Mouse (Mus musculus) left cerebral cortex, postnatal 4 days (tissue): ENCODE results near the gene Cryab. TPM values are rescaled to one million over a fixed set of nuclear protein-coding genes. Genes with fewer than 3 reads are reported as not detected.
A peak's percentile ranks its signal among the peaks of the same experiment; 100 is the strongest.

Experiments
- DNase-seq: peaks from one replicate; pipeline ENCODE4 v3.0.0-alpha.2; 2022
- intact Hi-C: fragments of 180-260 bp; cut with DNase I; formaldehyde crosslinking; loops from one replicate; pipeline ENCODE4 v1.15.1; 2025
- total RNA-seq, 2 experiments: library from RNA; stranded (reverse); gene quantifications; 2 replicates each; pipeline ENCODE4 v1.2.3; 2021

Cryab gene
- total RNA-seq, 2 experiments from 2014 or later = 39.1 to 40.9 TPM

DNA sequence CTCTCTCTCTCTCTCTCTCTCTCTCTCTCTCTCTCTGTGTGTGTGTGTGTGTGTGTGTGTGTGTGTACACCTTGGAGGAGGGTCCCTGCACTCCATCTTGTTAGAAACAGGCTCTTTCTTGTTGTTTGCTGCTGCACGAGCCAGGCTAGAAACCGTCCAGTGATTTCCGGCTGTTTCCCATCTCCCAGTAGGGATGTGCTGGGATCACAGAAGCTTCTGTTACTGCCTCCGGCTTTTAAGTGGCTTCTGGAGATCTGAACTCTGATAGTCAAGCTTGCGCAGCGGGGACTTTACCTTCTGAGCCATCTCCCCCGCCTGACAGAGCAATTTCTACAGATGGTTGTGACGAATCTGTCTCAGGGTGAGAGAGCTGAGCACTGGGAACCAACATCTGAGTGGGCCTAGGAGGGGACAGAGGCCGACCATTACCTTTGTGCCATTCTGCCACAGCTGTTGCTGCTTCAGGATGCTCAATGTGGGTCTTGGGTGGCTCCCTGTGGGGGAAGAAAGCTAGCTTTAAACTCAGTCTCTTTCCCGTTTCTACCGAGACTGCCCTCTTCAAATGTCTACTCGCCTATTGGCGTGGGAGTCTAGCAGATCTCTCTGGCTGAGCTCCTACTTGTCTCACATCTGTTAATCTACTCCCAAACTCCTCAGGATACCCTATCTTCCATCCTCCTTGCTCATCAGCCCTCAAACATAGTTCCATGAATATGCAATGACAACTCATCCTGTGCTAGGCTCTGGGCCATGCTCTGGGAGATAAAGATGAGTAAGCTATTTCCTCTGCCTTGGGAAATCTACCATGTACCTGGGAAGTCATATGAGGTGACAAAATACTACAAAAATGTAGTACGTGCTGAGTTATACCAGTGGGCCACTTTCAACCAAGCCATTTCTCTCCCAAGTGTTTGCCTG is 10.0 kb upstream of the Cryab start:
- intact Hi-C loops = no loop called here
- DNase-seq = no peak

DNA sequence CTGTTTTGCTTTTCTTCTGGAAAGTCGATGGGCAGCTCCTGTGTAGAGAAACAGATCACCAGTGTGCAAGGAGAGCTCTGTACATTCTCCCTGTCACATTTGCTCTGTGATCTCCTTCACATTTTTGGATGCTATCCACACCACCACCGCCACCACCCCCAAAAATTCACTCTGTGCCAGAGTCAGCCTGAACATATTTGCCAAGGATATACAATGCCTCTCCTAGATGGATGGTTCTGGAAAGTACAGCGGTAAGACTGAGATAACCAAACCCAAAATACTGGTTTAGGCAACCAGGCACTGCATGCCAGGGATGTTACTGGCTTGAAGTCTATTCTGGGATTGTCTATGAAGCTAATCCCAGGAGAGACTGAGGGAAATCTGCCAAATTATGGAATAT is 8.9 kb upstream of the Cryab start:
- DNase-seq = no peak
- intact Hi-C loops = no loop called here

DNA sequence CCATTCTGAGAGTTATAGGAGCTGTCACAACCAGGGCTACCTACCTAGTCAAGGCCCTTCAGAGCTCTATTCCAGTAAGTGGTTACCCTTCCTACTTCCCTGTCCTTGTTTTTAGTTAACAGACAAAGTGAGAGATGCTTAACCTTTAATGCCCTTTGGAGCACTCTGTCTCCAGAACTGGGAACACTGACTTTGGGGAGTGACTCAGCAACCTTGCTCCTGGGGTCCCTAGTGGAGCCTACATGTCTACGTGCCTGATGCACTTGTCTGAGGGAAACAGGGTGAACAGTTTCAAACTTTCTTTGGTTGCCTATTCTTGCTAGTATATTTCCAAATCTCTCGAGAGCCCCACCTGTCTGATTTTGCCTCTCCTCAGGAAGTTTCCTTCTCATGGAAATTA is 8.4 kb upstream of the Cryab start:
- no peak for DNase-seq
- intact Hi-C loops = no loop called here

- DNase-seq = no peak
- intact Hi-C loops = no loop called here
Measured at GRCm38 (mm10) chr9:50745806-50746205, 5.3 kb upstream of the Cryab start.

DNA sequence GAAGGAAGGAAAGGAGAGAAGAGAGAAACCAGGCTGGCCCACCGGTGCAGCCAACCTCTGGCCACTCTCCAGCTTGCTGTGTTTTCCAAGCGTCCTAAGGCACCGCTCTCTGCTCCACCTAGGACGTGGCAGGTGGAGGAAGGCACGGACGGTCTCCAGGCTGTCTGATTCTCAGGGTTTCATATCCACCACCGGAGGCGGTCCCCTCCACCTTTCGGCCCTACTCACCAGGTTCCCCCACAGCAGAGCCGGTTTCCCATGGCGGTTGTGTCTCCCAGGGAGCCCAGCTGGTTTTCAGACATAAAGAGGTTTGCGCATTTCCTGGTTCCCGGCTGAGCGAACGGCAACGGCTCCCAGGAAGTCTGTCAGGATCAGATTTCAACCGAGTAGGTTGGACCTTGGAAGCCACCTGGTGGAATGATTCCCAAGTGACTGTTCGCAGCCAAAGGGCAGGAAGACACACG is 4.9 kb upstream of the Cryab start, which contains the start of gene 2310030G06Rik:
TSS of gene 2310030G06Rik (minus strand) at position 323 of the 464 bp plus-strand sequence.
- intact Hi-C loops = no loop called here

DNA sequence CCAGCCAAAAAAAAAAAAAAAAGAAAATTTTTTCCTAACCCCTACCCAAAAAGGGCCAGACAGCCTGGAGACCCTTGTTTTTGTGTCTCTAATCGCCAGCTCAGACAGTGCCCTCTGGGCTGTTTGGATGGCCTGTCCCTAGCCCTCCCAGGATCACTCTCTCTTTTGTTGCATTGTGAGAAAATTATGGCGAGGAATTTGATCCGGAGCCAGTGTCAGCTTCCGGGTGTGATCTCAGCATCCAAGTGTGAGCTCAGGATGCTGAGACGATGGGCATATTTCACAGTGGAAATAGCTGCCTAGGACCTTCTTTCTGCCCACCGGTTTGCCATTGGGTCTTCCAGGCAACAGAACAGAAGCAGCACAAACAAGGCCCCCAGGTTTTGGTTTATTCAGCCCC is 419 bp upstream of the Cryab start:
- intact Hi-C loops = no loop called here

More for the DNA sequence above, 4.9 kb upstream of the Cryab start, which contains the start of gene 2310030G06Rik:
- no peak for DNase-seq

GRCm38 (mm10) chr9:50752054-50752602 is 1.0 kb downstream of the Cryab start, which contains the start of gene Hspb2:
Hspb2 (minus strand) TSS chr9:50752354.
- intact Hi-C loops = no loop called here

More for the DNA sequence above, 419 bp upstream of the Cryab start:
- DNase-seq = no peak

GRCm38 (mm10) chr9:50752784-50753615 is 1.9 kb downstream of the Cryab start:
- intact Hi-C loops = no loop called here

More at GRCm38 (mm10) chr9:50752054-50752602, 1.0 kb downstream of the Cryab start, which contains the start of gene Hspb2:
- DNase-seq = no peak

DNA sequence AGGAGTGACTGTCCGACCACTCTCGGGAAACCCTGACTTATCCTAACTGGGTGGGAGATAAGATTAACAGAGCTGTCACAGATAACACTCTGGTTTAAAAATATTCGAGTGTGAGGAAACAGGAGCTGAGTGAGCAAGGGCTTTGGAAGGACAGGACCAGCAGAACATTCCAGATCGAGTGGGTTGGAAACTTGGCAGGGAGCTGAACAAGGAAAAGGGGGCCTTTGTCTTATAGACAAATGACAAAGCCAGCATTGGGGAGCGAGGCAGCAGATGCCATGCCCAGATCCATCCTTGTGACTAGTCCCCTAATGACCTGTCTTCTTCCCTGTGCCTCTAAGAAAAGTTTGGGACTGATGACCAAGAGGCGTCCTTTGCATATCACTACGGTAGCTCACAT is 2.8 kb downstream of the Cryab start:
- intact Hi-C loops = no loop called here
- DNase-seq = no peak

More at GRCm38 (mm10) chr9:50752784-50753615, 1.9 kb downstream of the Cryab start:
- DNase-seq = peak; percentile 71

GRCm38 (mm10) chr9:50756711-50757110 is 5.6 kb downstream of the Cryab start:
- intact Hi-C loops = no loop called here
- no peak for DNase-seq

- intact Hi-C loops = loop anchor here (10.0 kb wide), 1 partner anchor 57 kb away; no protein-coding TSS in a partner anchor
- DNase-seq = no peak
Measured at GRCm38 (mm10) chr9:50761520-50762243, 10.6 kb downstream of the Cryab start.

DNA sequence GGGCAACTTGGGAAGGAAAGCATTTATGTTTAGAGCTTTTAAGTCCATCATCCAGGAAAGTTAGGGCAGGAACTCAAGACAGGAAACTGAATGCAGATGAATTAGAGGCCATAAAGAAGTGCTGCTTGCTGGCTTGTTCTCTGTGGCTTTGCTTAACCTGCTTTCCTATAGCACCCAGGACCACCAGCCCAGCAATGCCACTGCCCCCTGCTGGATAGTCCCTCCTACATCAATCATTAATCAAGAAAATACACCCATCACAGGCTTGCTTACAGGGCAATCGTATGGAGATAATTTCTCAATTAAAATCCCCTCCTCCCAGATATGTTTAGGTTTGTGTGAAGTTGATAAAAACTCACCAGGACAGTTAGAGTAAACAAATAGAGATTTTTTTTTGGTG is 12.2 kb downstream of the Cryab start:
- intact Hi-C loops = loop anchor here (10.0 kb wide), 1 partner anchor 59 kb away; no protein-coding TSS in a partner anchor
- peak; percentile 31 for DNase-seq

GRCm38 (mm10) chr9:50767531-50768106 is 16.5 kb downstream of the Cryab start:
- DNase-seq = no peak
- intact Hi-C loops = loop anchor here (10.0 kb wide), 1 partner anchor 63 kb away; no protein-coding TSS in a partner anchor

GRCm38 (mm10) chr9:50768107-50769002 is 17.2 kb downstream of the Cryab start, which contains the start of gene Fdxacb1:
Fdxacb1 (plus strand) TSS chr9:50768236.
- intact Hi-C loops = loop anchor here (10.0 kb wide), 1 partner anchor 64 kb away; no protein-coding TSS in a partner anchor
- peak; percentile 98 for DNase-seq

DNA sequence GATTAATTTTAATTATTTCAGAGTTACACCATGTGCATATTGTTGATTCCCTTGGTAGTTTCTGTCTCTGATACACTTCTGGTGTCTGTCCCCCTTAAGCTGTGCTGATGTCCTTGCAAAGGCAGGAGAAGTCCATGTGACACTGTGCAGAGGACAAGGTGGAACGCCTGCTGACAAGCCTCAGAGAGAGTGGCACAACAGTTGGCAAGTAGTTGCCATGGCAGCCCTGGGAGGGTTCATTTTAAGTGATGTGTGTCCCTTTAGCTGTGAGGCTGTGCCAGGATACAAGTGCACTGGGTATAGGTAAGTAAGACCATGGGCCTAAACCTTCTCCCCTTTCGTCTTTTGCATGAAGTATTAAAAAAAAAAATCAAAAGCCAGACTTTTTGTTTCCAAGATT is 18.9 kb downstream of the Cryab start:
- intact Hi-C loops = no loop called here
- DNase-seq = no peak

DNA sequence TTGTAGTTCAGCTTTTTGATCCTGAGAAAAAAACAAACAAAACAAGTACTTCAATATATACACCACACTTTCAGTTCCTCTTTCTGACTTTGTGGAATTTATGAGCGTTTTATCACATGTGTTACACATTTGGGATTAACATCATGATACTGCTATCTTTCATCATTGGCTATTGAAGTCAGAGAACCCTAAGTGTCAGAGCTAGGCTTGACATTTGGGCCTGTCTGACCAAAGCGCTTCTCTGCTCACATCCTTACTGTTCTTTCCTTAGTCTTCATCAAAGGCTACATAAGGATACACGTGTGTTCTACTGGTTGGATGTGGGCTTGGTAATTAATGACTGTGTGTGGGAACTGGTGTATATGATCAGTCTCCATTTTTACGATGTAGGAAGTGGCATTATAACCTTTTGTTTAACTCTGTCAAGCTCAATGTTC is 22.9 kb downstream of the Cryab start:
- intact Hi-C loops = no loop called here
- no peak for DNase-seq

DNA sequence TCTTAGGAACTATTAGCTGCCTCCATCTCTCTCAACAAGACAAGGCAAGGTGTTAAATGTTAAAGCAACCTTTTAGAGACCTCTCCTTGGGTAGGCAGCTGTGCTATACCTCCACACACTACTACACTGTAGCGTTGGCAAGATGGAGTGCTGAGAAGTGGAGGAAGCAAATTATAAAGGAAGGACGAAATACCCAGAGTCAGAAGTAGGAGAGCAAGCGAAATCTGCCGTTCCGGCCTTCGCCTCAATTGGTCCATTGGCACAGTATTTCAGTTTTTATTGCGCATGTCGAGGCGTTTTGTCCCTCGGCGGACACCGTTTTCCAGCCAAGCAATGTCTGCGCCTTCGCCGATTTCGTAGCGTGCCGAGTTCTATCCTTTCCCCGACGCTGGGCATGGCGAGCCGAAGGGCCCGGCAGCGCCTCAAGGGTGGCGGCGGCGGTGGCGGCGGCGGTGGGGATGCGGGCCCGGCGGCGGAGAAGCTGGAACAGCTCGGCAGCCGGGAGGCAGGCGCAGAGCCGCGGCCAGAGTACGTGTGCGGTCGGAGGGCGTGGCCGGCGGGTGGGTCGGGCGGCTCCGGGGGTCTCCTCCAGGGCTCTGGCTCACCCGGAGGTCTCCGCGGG is 24.0 kb downstream of the Cryab start, which contains the start of the genes Alg9 and 1110032A03Rik:
TSS of gene Alg9 (plus strand) at position 29 of the 622 bp plus-strand sequence.
TSS of gene 1110032A03Rik (minus strand) at position 530 of the 622 bp plus-strand sequence.
- intact Hi-C loops = no loop called here
- DNase-seq = peak; percentile 93
